Mouse (Mus musculus) frontal cortex, postnatal 36 days (tissue): ENCODE measurements around the gene Crebl2.

Experiments
- DNase-seq, 2 experiments: peaks; one replicate each; pipeline ENCODE4 v3.0.0; 2022; ENCODE audit warnings: low spot score in 2 of 2

Gene Crebl2

GRCm38 (mm10) chr6:134820411-134820810, 9.5 kb upstream of the Crebl2 start:
- DNase-seq, result no peak

DNA sequence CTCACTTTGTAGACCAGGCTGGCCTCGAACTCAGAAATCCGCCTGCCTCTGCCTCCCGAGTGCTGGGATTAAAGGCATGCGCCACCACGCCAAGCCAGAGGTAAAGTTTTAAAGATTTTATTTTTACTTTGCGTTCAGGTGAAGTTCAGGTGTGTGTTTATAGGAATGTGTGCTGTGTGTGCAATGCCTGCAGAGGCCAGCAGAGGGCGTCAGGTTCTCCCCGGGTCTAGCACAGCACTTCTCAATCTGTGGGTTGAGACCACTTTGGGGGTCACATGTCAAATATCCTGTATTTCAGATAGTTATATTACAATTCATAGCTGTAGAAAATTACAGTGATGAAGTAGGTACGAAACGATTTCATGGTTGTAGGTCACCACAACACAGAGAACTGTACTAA, 7.1 kb upstream of the Crebl2 start:
- no peak for DNase-seq

GRCm38 (mm10) chr6:134830776-134831175, 822 bp downstream of the Crebl2 start:
- no peak for DNase-seq

- DNase-seq, result no peak
Observed at GRCm38 (mm10) chr6:134834585-134835251, 4.8 kb downstream of the Crebl2 start.

- no peak for DNase-seq
Observed at GRCm38 (mm10) chr6:134838111-134838510, 8.2 kb downstream of the Crebl2 start.

DNA sequence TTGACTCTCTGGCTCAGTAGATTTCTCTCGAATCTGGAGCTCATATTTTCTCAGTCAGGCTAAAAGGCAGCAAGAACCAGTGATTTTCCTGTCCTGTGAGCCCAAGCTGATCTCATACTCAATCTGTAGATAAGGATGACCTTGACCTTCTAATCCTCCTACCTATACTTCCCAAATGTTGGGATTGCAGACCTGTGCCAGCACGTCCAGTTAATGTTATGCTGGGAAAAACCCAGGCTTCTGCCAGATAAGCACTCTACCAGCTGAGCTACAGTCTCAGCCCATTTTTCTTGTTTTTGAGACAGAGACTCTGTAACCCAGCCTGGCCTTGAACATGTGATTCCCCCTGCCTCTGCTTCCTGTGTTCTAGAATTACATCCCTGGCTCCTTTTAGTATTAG, 10.4 kb downstream of the Crebl2 start:
- DNase-seq, result no peak

GRCm38 (mm10) chr6:134845726-134846125, 15.8 kb downstream of the Crebl2 start:
- no peak for DNase-seq

DNA sequence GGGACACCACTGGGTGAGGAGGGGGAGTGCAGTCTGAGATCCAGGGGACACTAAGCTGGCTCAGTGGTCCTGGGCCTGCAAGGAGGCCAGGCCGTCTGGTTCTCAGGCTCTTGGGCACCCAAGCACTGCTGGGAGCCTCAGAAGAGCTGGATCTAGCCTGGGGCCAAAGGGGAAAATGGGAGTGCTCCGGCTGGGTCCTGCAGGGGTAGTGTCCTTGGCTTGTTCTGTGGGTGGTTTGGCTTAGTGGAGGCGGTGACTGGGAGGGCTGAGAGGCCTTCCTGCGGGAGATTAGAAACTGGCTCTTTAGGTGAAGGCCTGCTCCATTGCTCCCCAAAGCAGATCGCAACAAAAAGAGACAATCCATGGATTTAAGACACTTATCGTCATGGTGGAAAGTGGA, 16.4 kb downstream of the Crebl2 start:
- DNase-seq, result no peak

DNA sequence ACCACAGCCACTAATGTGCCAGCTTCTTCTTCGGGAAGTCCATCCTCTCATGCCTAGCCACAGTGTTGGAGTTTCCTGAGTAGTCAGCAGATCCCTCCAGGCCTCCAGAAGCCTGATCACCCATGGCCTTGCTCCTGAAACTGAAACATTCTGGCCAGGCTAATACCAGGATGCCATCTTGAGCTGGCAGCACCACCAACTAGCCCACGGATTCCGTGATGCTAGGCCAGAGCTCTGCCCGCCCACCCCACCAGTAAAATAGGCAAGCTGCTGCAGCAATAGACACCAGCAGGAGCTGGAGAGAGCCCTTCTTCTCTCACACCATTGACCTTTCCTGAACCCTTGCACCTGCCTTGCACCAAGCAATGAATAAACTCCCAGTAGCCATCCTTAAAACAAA, 17.6 kb downstream of the Crebl2 start:
- DNase-seq, result no peak

DNA sequence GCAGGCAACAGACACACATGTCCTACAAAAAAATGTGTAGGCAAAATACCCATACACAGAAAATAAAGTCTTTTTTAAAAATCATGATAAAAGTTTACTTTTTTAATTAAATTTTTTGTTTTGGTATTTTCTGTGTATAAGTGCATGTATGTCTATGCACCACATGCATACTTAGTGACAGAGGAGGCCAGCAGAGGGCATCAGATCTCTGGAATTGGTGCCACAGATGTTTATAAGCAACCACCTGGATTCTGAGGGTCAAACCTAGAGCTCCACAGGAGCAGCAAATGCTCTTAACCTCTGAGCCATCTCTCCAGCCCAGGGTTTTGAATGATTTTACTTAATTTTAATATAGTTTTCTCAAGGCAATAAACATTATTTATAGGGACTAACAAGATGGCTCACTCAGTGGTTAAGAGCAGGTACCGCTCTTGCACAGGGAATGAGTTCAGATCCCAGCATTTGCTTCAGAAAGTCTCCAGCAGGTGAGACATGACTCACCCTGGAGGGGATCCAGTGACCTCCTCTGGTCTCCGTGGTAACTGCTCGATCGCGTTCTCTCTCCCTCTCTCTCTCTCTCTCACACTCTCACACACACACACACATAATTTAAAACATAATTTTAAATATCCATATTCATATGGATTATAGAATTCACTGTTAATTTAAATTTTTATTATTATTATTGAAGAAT, 18.4 kb downstream of the Crebl2 start:
- no peak for DNase-seq

DNA sequence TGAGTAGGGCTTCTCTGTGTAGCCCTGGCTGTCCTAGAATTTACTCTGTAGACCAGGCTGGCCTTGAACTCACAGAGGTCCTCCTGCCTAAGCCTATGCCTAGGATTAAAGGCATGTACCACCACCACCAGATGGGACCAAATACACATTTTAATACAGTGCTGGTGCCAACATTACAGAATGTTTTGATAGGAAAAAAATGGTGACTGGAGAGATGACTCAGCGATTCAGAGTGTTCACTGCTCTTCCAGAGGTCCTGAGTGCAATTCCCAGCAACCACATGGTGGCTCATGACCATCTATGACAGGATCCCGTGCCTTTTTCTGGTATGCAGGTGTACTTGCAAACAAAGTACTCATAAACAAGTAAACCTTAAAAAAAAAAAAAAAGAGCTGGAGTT, 19.5 kb downstream of the Crebl2 start:
- no peak for DNase-seq

- DNase-seq, result no peak
Observed at GRCm38 (mm10) chr6:134849985-134850384, 20.0 kb downstream of the Crebl2 start.

DNA sequence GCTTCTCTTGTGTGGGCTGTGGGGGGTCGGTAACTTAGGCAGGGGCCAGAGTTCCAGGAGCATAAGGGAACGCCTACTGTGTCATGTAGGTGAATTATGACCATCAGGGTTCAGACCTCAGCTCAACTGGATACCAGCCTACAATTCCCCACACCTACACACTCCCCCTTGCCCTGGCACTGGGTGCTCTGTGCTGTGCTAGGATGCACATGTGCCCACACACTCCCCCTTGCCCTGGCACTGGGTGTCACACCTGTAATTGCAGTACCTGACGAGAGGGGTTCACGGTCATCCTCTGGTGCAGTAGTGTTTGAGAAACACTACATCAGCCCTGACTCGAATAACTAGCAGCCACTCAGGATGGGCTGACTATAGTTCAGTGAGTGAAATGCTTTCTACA, 24.8 kb downstream of the Crebl2 start:
- no peak for DNase-seq

DNA sequence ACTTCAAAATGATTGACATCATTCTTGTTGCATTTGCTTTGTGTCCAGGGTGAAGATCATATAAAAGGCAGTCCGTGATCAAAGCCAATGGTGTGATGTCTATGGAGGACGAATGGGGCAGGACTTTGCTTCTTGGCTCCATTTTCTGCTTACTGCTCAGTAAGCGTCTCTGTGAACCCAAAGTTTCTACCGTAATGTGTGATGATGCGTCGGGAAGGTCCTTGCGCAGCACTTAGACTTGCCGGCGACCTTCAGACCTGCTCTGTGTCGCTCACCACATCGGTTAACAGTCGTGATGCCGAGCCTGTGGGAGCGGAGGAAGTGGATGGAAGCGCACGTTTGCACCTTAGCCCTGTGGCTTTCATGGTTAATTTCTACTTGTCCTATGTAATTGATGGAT, 26.0 kb downstream of the Crebl2 start:
- DNase-seq, result no peak

GRCm38 (mm10) chr6:134859021-134859420, 29.1 kb downstream of the Crebl2 start:
- DNase-seq, result no peak

DNA sequence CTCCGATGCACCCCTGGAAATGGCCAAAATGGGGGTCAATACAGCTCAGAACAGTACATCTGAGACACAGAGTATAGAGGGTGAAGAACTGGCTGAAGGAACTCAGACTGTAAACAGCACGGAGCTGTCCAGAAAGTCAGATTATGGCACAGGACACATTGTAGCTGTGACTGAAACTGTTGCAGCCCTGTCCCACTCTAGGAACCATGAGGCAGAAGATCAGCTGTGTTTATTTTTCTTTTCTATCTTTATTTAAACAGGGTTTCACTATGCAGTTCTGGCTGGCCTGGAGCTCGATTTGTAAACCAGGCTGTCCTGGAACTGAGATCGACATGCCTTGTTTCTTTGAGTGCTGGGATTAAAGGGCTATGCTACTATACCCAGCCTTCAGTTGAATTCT, 30.3 kb downstream of the Crebl2 start:
- no peak for DNase-seq

DNA sequence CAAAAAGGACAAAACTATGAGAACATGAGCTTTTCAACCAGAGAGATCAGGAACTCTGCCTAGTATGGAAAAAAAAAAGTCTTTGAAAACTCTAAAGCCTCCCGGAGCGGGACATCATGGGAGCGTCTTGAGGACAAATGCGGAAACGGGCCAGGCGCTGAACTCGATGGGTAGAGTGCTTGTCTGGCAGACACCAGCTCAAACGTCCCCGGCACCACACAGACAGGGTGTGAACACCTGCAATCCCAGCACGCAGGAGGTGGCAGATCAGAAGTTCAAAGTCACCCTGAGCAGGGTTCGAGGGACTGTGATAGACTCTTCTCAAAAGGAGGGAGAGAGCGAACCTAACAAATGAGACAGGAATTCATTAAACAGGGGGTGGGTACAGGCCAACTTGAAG, 31.4 kb downstream of the Crebl2 start:
- no peak for DNase-seq

DNA sequence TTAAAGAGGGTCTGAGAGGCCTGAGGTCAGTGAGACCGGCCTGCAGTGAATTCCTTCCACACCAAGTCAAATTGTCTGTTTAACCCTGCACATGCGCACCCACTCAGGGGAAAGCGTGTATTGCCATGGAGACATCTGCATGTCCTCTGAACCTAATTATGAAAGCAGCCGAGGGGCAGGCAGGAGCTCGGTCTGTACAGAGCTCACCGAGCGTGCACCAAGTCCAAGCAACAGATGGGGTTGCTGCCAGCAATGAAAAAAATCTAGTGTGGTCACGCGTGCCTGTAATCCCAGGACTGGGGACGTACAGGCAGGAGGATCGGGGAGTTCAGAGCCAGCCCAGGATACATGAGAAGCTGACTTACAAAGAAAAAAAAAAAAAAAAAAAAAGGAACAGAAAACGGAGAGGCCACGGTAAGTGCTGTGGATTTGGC, 32.7 kb downstream of the Crebl2 start:
- peak in 1 of 2 experiments; percentile 29 for DNase-seq

DNA sequence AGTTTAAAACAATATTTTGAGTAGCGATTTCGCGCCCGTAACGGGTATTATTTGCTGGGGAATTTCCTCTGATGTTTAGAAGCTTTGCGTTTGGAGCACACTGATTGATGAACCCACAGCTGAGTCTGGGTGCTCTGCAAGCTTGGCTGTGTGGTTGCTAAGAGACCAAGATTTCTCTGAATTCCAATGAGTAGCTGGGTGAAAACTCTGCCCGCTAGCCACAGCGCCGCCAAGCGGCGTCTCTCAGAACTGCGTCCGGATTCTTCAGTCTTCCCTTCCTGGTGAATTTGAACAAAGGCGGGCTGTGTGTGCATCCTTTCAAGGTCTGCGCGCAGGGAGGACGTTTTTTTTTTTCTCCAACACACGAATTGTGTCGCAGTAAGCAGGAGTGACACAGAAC, 33.2 kb downstream of the Crebl2 start:
- peak; percentile 98 to 99 for DNase-seq

- DNase-seq, result no peak
Observed at GRCm38 (mm10) chr6:134866113-134866512, 36.2 kb downstream of the Crebl2 start.

DNA sequence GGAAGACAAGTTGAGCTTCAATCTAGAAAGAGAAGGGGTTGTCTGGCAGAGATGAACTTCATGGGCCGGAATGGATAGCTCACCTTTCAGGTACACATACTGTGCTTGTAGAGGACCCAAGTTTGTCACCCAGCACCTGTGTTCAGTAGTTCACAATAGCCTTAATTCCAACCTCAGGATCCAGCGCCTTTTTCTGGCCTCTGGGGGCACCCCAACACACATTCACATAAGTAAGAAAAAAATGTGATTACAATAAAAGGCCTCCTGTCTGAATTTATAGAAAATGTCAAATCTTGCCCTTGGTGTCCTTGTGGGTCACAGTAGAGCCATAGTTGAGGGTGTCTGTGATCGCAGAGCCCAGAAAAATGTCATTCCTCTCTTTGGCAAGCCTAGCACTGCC, 37.4 kb downstream of the Crebl2 start:
- no peak for DNase-seq

- DNase-seq, result no peak
Observed at GRCm38 (mm10) chr6:134870209-134870742, 40.3 kb downstream of the Crebl2 start.

DNA sequence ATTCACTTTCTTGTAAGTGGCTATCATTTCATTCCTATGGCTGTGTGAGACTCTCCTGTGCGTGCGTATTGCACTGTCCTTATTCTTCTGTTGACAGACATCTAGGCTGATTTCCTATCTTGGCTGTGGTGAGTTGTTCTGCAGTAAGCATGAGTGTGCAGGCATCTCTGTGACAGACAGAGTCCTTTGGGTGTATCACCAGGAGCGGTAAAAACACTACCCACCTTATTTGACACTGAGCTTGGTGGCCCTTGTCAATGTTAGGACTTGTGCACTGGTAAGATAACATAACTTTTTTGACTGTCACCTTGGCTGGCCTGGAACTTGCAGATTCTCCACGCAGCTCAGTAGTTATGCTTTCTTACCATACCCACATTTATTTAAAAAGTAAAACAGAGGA, 40.9 kb downstream of the Crebl2 start:
- no peak for DNase-seq
